In genomic region chr6:43670939-43671338, GRCm38 (mm10) we compare ENCODE assay signal across 16 mouse cellular contexts.
"Had no signal": no experiment of that assay in that cellular context is flagged by ENCODE, and none has a peak within 500 bp of the region (broad histone marks: within the 10 kb centered on the region; RNA-seq: fewer than 3 reads in every experiment).

No protein-coding gene starts in this region.

- DNase-seq: retina, postnatal 1 day; right cerebral cortex, adult 18-20 months; right cerebral cortex, postnatal 14 days; right cerebral cortex, postnatal 25 days; right cerebral cortex, postnatal 4 days; spleen, adult 18-20 months; thymus, adult 18-20 months; thymus, adult 2 months; thymus, postnatal 14 days; thymus, postnatal 25 days; thymus, postnatal 36 days; thymus, postnatal 4 days had no signal

- H3K4me1 ChIP-seq: stomach, embryonic 15.5 days had no signal

- H3K4me3 ChIP-seq: neural tube, embryonic 13.5 days; neural tube, embryonic 15.5 days; stomach, embryonic 15.5 days had no signal

- H3K36me3 ChIP-seq: neural tube, embryonic 13.5 days; neural tube, embryonic 15.5 days; stomach, embryonic 15.5 days had no signal

- H3K9ac ChIP-seq: neural tube, embryonic 13.5 days; neural tube, embryonic 15.5 days; stomach, embryonic 15.5 days had no signal

- H3K4me2 ChIP-seq: neural tube, embryonic 13.5 days; neural tube, embryonic 15.5 days; stomach, embryonic 15.5 days had no signal

- H3K9me3 ChIP-seq: neural tube, embryonic 13.5 days; neural tube, embryonic 15.5 days; stomach, embryonic 15.5 days had no signal

- H3K27ac ChIP-seq: neural tube, embryonic 13.5 days; neural tube, embryonic 15.5 days; stomach, embryonic 15.5 days; stomach, postnatal 0 days had no signal

- H3K27me3 ChIP-seq: neural tube, embryonic 13.5 days; neural tube, embryonic 15.5 days; stomach, embryonic 15.5 days had no signal
